Mouse (Mus musculus) left cerebral cortex, adult 9 months (tissue): ENCODE measurements at regions not wholly inside any gene's neighbourhood (a gene's known extent, or its start where the extent isn't known, plus 50 kb on each side); places are given as distances from the start of the nearest gene placed in this dataset.

ENCODE experiments used
- DNase-seq, 2 experiments: peaks; one replicate each; pipeline ENCODE4 v3.0.0; 2022; ENCODE audit warnings: low spot score in 2 of 2

- DNase-seq = no peak
Observed at GRCm38 (mm10) chr8:100796628-100797027, 1380.4 kb upstream of the Cdh8 start.

GRCm38 (mm10) chr8:100793951-100794350 lies 1377.7 kb upstream of the Cdh8 start:
- DNase-seq = no peak

- DNase-seq = no peak
Observed at GRCm38 (mm10) chr8:100790592-100791141, 1374.4 kb upstream of the Cdh8 start.

DNA sequence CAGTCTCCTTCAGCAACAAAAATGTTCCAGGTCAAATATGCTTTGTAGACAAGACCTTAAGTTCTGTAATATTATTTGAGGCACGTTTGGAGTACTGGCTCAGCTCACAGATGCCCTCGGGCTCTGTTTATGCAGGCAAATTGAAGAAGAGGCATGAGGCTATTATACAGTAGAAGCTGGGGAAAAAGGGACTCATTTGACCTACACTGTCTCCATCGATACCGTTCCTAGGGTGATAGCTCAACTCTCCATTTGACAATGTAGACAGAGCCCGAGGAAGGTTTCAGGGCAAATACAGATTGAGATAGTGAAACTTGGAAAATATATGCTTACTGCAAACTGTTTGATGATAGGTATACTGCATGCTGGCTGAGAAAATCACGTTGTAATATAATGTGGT lies 1371.9 kb upstream of the Cdh8 start:
- DNase-seq = no peak

DNA sequence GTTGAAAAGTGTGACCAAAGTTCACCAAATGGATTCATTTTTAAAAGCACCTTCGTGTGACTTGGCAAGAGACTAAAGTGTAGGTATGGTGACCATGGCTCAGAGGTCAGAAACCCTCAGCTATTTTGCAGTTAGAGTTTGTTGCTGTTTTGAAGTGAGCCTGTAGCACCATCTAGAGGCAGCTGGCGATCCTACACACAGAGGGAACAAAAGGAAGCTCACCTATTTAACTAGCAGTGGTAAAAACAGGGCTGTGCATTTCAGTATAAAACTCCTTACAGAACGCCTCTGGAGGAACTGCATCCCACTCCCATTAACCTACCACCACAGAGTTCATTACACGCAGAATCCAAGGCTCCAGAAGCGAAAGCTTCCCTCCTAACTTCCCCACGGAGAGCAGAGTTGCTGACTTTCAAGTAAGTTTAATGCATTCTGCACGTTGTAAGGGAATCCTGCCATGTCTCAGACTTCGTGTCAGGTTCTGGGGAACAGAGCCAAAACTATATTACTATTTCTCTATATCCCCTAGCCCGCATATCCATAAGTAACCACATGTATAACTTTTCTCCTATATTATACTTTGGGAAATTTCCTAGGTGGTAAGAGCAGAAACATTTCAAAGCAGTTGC lies 1356.6 kb upstream of the Cdh8 start:
- peak; percentile 4 to 75 for DNase-seq

DNA sequence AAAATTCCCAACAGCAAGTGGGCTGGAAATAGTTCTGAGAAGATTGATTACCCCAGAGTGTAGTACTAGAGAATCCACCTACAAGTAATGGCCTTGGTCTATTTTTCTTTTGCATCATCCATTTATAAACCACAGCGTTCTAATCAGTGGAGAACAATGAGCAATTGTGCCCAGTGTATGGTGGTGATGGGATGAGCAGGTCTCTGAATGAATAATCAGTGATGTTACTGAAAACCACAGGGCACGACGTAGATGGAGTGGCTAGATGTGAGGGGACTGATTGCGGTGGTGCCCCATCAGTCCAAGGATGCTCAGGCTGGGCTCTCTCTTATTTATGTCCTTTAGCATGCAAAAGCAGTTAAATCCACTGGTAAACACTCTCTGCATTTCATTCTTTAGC lies 1353.3 kb upstream of the Cdh8 start:
- DNase-seq = no peak

DNA sequence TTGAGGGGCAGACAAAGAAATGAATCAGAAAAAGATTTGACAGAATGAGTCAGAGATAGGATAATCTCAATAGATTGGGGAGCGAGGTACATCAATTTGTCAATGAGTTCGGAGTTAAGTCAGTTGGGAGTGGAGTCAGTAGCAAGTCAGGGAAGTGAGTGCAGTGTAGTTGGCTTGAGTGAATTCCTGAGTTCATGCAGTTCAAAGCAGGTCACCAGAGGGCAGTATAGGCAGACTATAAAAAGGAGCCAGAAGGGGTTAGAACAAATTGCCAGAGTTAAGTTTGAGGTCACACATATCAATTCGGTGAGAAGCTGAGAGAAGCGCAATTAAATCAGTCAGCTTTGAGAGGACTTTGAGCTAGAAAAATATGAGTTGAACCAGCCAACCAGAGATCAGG lies 1317.7 kb upstream of the Cdh8 start:
- DNase-seq = no peak

DNA sequence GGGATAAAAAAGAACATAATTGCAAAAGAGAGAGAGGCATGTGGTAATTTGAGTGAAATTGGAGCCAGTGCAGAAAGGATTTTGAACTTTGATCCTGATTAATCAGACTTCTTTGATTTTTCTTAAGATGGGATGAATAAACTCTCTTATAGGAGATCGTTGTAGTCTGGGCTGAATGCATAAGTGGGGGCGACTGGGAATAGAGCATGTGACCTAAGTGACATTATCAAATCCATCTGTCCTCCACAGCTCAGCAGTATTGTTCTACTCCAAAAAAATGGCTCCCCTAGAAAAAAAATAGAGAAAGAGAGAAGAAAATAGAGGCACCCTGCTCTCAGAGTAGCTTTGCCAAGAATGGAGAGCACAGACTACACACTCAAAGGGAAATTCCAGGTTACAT lies 1286.1 kb upstream of the Cdh8 start:
- DNase-seq = no peak

- no peak for DNase-seq
Observed at GRCm38 (mm10) chr8:100695043-100695442, 1278.8 kb upstream of the Cdh8 start.

GRCm38 (mm10) chr8:100678580-100678979 lies 1262.3 kb upstream of the Cdh8 start:
- DNase-seq = no peak
